In the genomic region with DNA sequence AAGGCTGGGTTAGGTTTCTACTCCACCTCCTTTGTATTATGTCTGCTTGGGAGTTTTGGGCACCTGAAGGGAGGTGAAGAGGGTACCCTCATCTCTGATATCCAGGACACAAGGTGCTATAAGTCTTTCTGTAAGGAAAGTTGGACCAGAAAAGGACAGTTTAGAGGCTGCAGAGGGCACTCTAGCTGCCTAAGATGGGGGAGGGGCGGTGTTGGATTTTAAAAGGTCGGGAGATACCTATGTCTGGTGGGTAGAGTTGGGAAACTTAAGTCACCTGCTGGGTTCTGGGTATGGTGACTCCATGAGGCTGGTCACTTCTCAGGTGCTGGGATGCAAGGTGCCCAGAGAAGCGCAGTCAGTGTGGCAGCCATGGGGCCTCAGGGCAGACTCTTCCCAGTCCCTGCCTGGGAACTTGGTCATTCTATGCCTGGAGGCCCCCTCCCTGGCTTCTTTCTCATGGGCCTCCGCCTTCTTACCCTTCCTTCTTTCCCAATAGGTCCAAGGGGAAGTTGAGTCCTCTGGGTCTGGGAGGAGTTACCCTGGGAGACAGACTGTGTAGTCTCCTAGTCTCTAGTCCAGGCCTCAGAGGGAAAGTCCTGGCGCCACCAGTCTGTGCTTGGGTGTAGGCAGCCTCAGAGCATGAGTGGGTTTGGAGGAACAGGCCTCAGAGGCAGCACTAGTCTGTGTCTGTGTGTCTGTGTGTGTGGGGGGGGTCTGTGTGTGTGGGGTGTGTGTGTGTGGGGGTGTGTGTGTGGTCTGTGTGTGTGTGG, we compare ENCODE assay signal across 17 mouse cellular contexts. TPM values are rescaled to one million over a fixed set of nuclear protein-coding genes. Genes with fewer than 3 reads are reported as not detected.
DNase-seq lines count a peak whose midpoint lies in the region; TF ChIP-seq lines count a peak whose summit lies in the region.
"Had no signal": no experiment of that assay in that cellular context is flagged by ENCODE, and none has a peak within 500 bp of the region (broad histone marks: within the 10 kb centered on the region; RNA-seq: fewer than 3 reads in every experiment).

No protein-coding gene starts in this region.

- DNase-seq in spleen, adult 2 months (ENCODE audit: low read depth in 1 of 2, low spot score in 2 of 2) = no peak
- DNase-seq in spleen, adult 12 weeks (ENCODE audit: low spot score) = no peak
- DNase-seq in induced T-regulatory cell, adult 2 months (ENCODE audit: low read depth) = peak; percentile 65
- DNase-seq in B cell, adult 2 months = no peak
- DNase-seq in embryo, embryonic 11 days = no peak
- DNase-seq in yolk sac, embryonic 10.5 days (ENCODE audit: low spot score) = no peak
- DNase-seq: adrenal gland, postnatal 36 days; cerebellum, adult 11-12 months; heart, postnatal 4 days; layer of hippocampus, adult 9-11 months; lung, postnatal 14 days; right cerebral cortex, postnatal 4 days had no signal

- no peak for TF ChIP-seq POLR2A in spleen, adult 2 months (IDR thresholded peaks at IDR 0.05; ENCODE audit: low read depth, low read length)

- peak overlapping the region; percentile 67 for H3K4me3 ChIP-seq in spleen, adult 2 months (ENCODE audit: extremely low read depth, insufficient read depth, insufficient read length)
- peak overlapping the region; percentile 93 for H3K4me3 ChIP-seq in megakaryocyte, embryonic 14.5 days (replicated peaks)
- H3K4me3 ChIP-seq: erythroblast, embryonic 14.5 days; limb, embryonic 10.5 days; myocyte had no signal

- H3K27me3 ChIP-seq in spleen, adult 2 months (ENCODE audit: control insufficient read depth, insufficient read depth, low read length) = no peaks in the 10 kb centered on the region
- H3K27me3 ChIP-seq in megakaryocyte, embryonic 14.5 days (replicated peaks) = no peaks in the 10 kb centered on the region

- WGBS in spleen, adult 2 months = 55% methylated on average over 5 of the region's 5 CpGs

- TF ChIP-seq CTCF in spleen, adult 2 months (IDR thresholded peaks at IDR 0.05; ENCODE audit: extremely low read depth, insufficient read depth, insufficient read length, insufficient replicate concordance) = no peak

- peak overlapping the region; percentile 92 for H3K27ac ChIP-seq in spleen, adult 2 months (ENCODE audit: insufficient read depth, low read length)
- H3K27ac ChIP-seq: kidney, postnatal 0 days; limb, embryonic 10.5 days had no signal

- H3K4me1 ChIP-seq in spleen, adult 2 months (ENCODE audit: control insufficient read depth, insufficient read depth, insufficient read length) = peaks cover 3% of the 10 kb centered on the region; the same call in 1 of the 2 replicates
- H3K4me1 ChIP-seq in megakaryocyte, embryonic 14.5 days = peaks cover 61% of the 10 kb centered on the region
- H3K4me1 ChIP-seq: limb, embryonic 10.5 days had no signal

- H3K36me3 ChIP-seq in spleen, adult 2 months (ENCODE audit: control insufficient read depth, insufficient read depth, low read length) = peaks cover 14% of the 10 kb centered on the region
- peaks cover 45% of the 10 kb centered on the region for H3K36me3 ChIP-seq in megakaryocyte, embryonic 14.5 days (replicated peaks; ENCODE audit: low read length)
- H3K36me3 ChIP-seq: limb, embryonic 10.5 days had no signal

- no peaks in the 10 kb centered on the region for H3K9me3 ChIP-seq in megakaryocyte, embryonic 14.5 days
- H3K9me3 ChIP-seq: limb, embryonic 10.5 days had no signal

RNA-seq across cellular contexts. Expression of gene Itgal, which starts 0.9 kb away (rescaled TPM):
- polyA plus RNA-seq in spleen, adult 2 months (2012; rRNA removed) = 92.1 and 105 TPM in 2 replicates
- 11.2 and 21.5 TPM in 2 replicates for polyA plus RNA-seq in megakaryocyte, embryonic 14.5 days (2012; ENCODE audit: insufficient read depth, low replicate concordance)

RNA-seq across cellular contexts. Expression of gene Sephs2, which starts 23.1 kb away (rescaled TPM):
- 12.9 and 16.0 TPM in 2 replicates for polyA plus RNA-seq in spleen, adult 2 months (2012; rRNA removed)
- 32.9 and 41.0 TPM in 2 replicates for polyA plus RNA-seq in megakaryocyte, embryonic 14.5 days (2012; ENCODE audit: insufficient read depth, low replicate concordance)

RNA-seq across cellular contexts. Expression of gene Dctpp1, which starts 36.5 kb away (rescaled TPM):
- polyA plus RNA-seq in spleen, adult 2 months (2012; rRNA removed) = 30.8 and 37.5 TPM in 2 replicates
- polyA plus RNA-seq in megakaryocyte, embryonic 14.5 days (2012; ENCODE audit: insufficient read depth, low replicate concordance) = 65.3 and 143 TPM in 2 replicates

RNA-seq across cellular contexts. Expression of gene Zfp768, which starts 48.4 kb away (rescaled TPM):
- 7.8 and 12.1 TPM in 2 replicates for polyA plus RNA-seq in spleen, adult 2 months (2012; rRNA removed)
- polyA plus RNA-seq in megakaryocyte, embryonic 14.5 days (2012; ENCODE audit: insufficient read depth, low replicate concordance) = 21.5 and 31.6 TPM in 2 replicates

RNA-seq across cellular contexts. Expression of gene Zfp771, which starts 52.9 kb away (rescaled TPM):
- polyA plus RNA-seq in spleen, adult 2 months (2012; rRNA removed) = 35.6 and 68.3 TPM in 2 replicates
- polyA plus RNA-seq in megakaryocyte, embryonic 14.5 days (2012; ENCODE audit: insufficient read depth, low replicate concordance) = 85.4 and 270 TPM in 2 replicates
